Mouse (Mus musculus) forelimb bud, embryonic 11.5 days (tissue): ENCODE data around the gene Arl13a.
"Not testable (repeated sequence)": the region's sequence is repeated elsewhere in the genome, so short reads cannot be mapped to it uniquely, and the experiment has no call there.

ENCODE experiments used
- DNase-seq: peaks from one replicate; pipeline ENCODE4 v3.0.0-alpha.2; 2012; ENCODE audit warnings: low read depth, low spot score

Gene Arl13a

GRCm38 (mm10) chrX:134187201-134187600 lies at the start of gene Arl13a:
Arl13a (plus strand) TSS chrX:134187501.
- DNase-seq: not testable (repeated sequence)

- DNase-seq: no peak
Observed at GRCm38 (mm10) chrX:134140024-134140423, 47.3 kb upstream of the Arl13a start.

GRCm38 (mm10) chrX:134141551-134141950 lies 45.8 kb upstream of the Arl13a start:
- no peak for DNase-seq

GRCm38 (mm10) chrX:134141986-134142385 lies 45.3 kb upstream of the Arl13a start:
- DNase-seq: no peak

GRCm38 (mm10) chrX:134158151-134158550 lies 29.1 kb upstream of the Arl13a start:
- no peak for DNase-seq

GRCm38 (mm10) chrX:134160442-134160841 lies 26.9 kb upstream of the Arl13a start:
- DNase-seq: no peak

GRCm38 (mm10) chrX:134162043-134162720 lies 25.1 kb upstream of the Arl13a start, which contains the start of gene Xkrx:
Xkrx (minus strand) TSS chrX:134162076.
- no peak for DNase-seq

- DNase-seq: no peak
Observed at GRCm38 (mm10) chrX:134162826-134163225, 24.5 kb upstream of the Arl13a start.

- DNase-seq: no peak
Observed at GRCm38 (mm10) chrX:134163484-134163883, 23.8 kb upstream of the Arl13a start.

GRCm38 (mm10) chrX:134170584-134170983 lies 16.7 kb upstream of the Arl13a start:
- DNase-seq: no peak

GRCm38 (mm10) chrX:134174699-134175098 lies 12.6 kb upstream of the Arl13a start:
- DNase-seq: no peak

GRCm38 (mm10) chrX:134208491-134208890 lies 21.2 kb downstream of the Arl13a start:
- DNase-seq: no peak

GRCm38 (mm10) chrX:134211151-134211642 lies 23.9 kb downstream of the Arl13a start:
- DNase-seq: no peak

- DNase-seq: no peak
Observed at GRCm38 (mm10) chrX:134218161-134218560, 30.9 kb downstream of the Arl13a start.

- no peak for DNase-seq
Observed at GRCm38 (mm10) chrX:134220618-134221017, 33.3 kb downstream of the Arl13a start.

GRCm38 (mm10) chrX:134221856-134222255 lies 34.6 kb downstream of the Arl13a start, which contains the start of gene Nox1:
Nox1 (minus strand) TSS chrX:134221956.
- no peak for DNase-seq

GRCm38 (mm10) chrX:134233048-134233447 lies 45.7 kb downstream of the Arl13a start:
- no peak for DNase-seq

GRCm38 (mm10) chrX:134238266-134238665 lies 51.0 kb downstream of the Arl13a start:
- DNase-seq: no peak

GRCm38 (mm10) chrX:134245946-134246345 lies 58.6 kb downstream of the Arl13a start:
- no peak for DNase-seq

GRCm38 (mm10) chrX:134248202-134248601 lies 60.9 kb downstream of the Arl13a start:
- no peak for DNase-seq
